Comparison of ENCODE assay signal across 20 mouse cellular contexts in genomic region chr12:106321511-106321910, GRCm38 (mm10).
DNase-seq lines count a peak whose midpoint lies in the region; ATAC-seq and TF ChIP-seq lines count a peak whose summit lies in the region.
"Had no signal": no experiment of that assay in that cellular context is flagged by ENCODE, and none has a peak within 500 bp of the region (broad histone marks: within the 10 kb centered on the region; RNA-seq: fewer than 3 reads in every experiment).

No protein-coding gene starts in this region.

- TF ChIP-seq POLR2A in brain, embryonic 14.5 days (IDR thresholded peaks at IDR 0.05; ENCODE audit: borderline replicate concordance, extremely low read depth, insufficient read depth, insufficient read length, poor library complexity, severe bottlenecking), result no peak

- WGBS in forebrain, embryonic 14.5 days, result 22% methylated on average over 7 of the region's 7 CpGs
- 71% methylated on average over 7 of the region's 7 CpGs for WGBS in forebrain, embryonic 10.5 days

- intact Hi-C loops in left cerebral cortex, postnatal 4 days (cut with DNase I), result no loop called here
- intact Hi-C loops in heart, postnatal 10 days (cut with DNase I), result no loop called here

- TF ChIP-seq CTCF in brain, embryonic 14.5 days (IDR thresholded peaks at IDR 0.05; ENCODE audit: borderline replicate concordance, extremely low read depth, insufficient read depth, insufficient read length), result no peak

- H3K9ac ChIP-seq in forebrain, embryonic 14.5 days (ENCODE audit: low read length), result no peak overlapping the region
- H3K9ac ChIP-seq: forebrain, postnatal 0 days; hindbrain, embryonic 14.5 days had no signal

- no peak overlapping the region for H3K4me3 ChIP-seq in forebrain, embryonic 14.5 days (ENCODE audit: low read depth, low read length)
- no peak overlapping the region for H3K4me3 ChIP-seq in forebrain, embryonic 10.5 days
- H3K4me3 ChIP-seq: gastrocnemius, adult 2 months; hindbrain, embryonic 10.5 days had no signal

- peak; percentile 72 for DNase-seq in forebrain, embryonic 14.5 days (ENCODE audit: low spot score)
- no peak for DNase-seq in forebrain, embryonic 10.5 days (ENCODE audit: extremely low spot score, low spot score)
- peak; percentile 23 for DNase-seq in left cerebral cortex, postnatal 4 days
- DNase-seq in left cerebral cortex, adult 11 months (ENCODE audit: low spot score), result no peak
- peak; percentile 85 for DNase-seq in brain, embryonic 14.5 days (ENCODE audit: low read depth)
- DNase-seq in heart, postnatal 10 days, result no peak
- DNase-seq: adrenal gland, adult 2 months; adrenal gland, postnatal 14 days; cerebellum, adult 18-20 months; cerebellum, adult 9-10 months; forebrain, postnatal 0 days; gastrocnemius, adult 2 months; gastrocnemius, postnatal 14 days; heart, adult 11 months; heart, postnatal 36 days had no signal

- peaks cover 2% of the 10 kb centered on the region; the same call in 1 of the 2 replicates for H3K4me1 ChIP-seq in forebrain, embryonic 14.5 days (ENCODE audit: control insufficient read depth, insufficient read depth, low read length)
- peaks cover 6% of the 10 kb centered on the region; the same call in 1 of the 2 replicates for H3K4me1 ChIP-seq in forebrain, embryonic 10.5 days
- H3K4me1 ChIP-seq: hindbrain, embryonic 10.5 days had no signal

- H3K27me3 ChIP-seq in forebrain, embryonic 14.5 days (replicated peaks; ENCODE audit: control insufficient read depth, insufficient read depth, low read length), result no peaks in the 10 kb centered on the region
- H3K27me3 ChIP-seq in forebrain, embryonic 10.5 days (ENCODE audit: poor library complexity, severe bottlenecking), result peaks cover 20% of the 10 kb centered on the region

- H3K27ac ChIP-seq in forebrain, embryonic 14.5 days (ENCODE audit: low read depth, low read length), result peak overlapping the region; percentile 33
- H3K27ac ChIP-seq in forebrain, embryonic 10.5 days, result no peak overlapping the region
- H3K27ac ChIP-seq: gastrocnemius, adult 2 months; hindbrain, embryonic 10.5 days; hindbrain, embryonic 14.5 days had no signal

- H3K36me3 ChIP-seq in forebrain, embryonic 14.5 days (ENCODE audit: control insufficient read depth, insufficient read depth, low read length), result no peaks in the 10 kb centered on the region
- no peaks in the 10 kb centered on the region for H3K36me3 ChIP-seq in forebrain, embryonic 10.5 days (replicated peaks)
- H3K36me3 ChIP-seq: hindbrain, embryonic 10.5 days had no signal

- no peaks in the 10 kb centered on the region for H3K9me3 ChIP-seq in forebrain, embryonic 14.5 days (replicated peaks; ENCODE audit: control insufficient read depth, low read length)
- no peaks in the 10 kb centered on the region for H3K9me3 ChIP-seq in forebrain, embryonic 10.5 days
- H3K9me3 ChIP-seq: hindbrain, embryonic 10.5 days had no signal

- no peak for ATAC-seq in forebrain, embryonic 14.5 days
- ATAC-seq: CD4-positive, CD25-positive, alpha-beta regulatory T cell, adult 4 months; forebrain, postnatal 0 days; intestine, postnatal 0 days had no signal

- no peak overlapping the region for H3K4me2 ChIP-seq in forebrain, embryonic 14.5 days (ENCODE audit: low read length)
- H3K4me2 ChIP-seq: heart, embryonic 11.5 days; hindbrain, embryonic 14.5 days had no signal

Comparison
In these comparisons a context has a peak if more than half of its experiments do, and no peak if none do; other contexts are left out.
1. DNase-seq: peak in forebrain, embryonic 14.5 days (single experiment), left cerebral cortex, postnatal 4 days (single experiment) and brain, embryonic 14.5 days (single experiment); none in forebrain, embryonic 10.5 days (single experiment), left cerebral cortex, adult 11 months (single experiment) and heart, postnatal 10 days (0 of 2).